Mouse (Mus musculus): ENCODE measurements at regions not wholly inside any gene's neighbourhood (a gene's known extent, or its start where the extent isn't known, plus 50 kb on each side); places are given as distances from the start of the nearest gene placed in this dataset.
A peak's percentile ranks its signal among the peaks of the same experiment; 100 is the strongest.

- no peak for DNase-seq
Observed at GRCm38 (mm10) chr16:15052389-15052923, 146.1 kb downstream of the Efcab1 start.

- DNase-seq: peak; percentile 19 to 26
Observed at GRCm38 (mm10) chr16:15052924-15053793, 146.8 kb downstream of the Efcab1 start.

GRCm38 (mm10) chr16:15053840-15054239, 147.4 kb downstream of the Efcab1 start:
- DNase-seq: no peak

GRCm38 (mm10) chr16:15054306-15055001, 148.0 kb downstream of the Efcab1 start:
- no peak for DNase-seq

- DNase-seq: no peak
Observed at GRCm38 (mm10) chr16:15055697-15056096, 149.3 kb downstream of the Efcab1 start.

GRCm38 (mm10) chr16:15070485-15070960, 164.1 kb downstream of the Efcab1 start:
- no peak for DNase-seq

- DNase-seq: no peak
Observed at GRCm38 (mm10) chr16:15074407-15074806, 168.0 kb downstream of the Efcab1 start.

GRCm38 (mm10) chr16:15083692-15084091, 177.3 kb downstream of the Efcab1 start:
- no peak for DNase-seq

GRCm38 (mm10) chr16:15084147-15084752, 177.8 kb downstream of the Efcab1 start:
- no peak for DNase-seq

- peak in 1 of 2 experiments; percentile 2 for DNase-seq
Observed at GRCm38 (mm10) chr16:15084753-15085728, 178.6 kb downstream of the Efcab1 start.

GRCm38 (mm10) chr16:15086556-15086955, 180.2 kb downstream of the Efcab1 start:
- no peak for DNase-seq

GRCm38 (mm10) chr16:15103938-15104337, 197.5 kb downstream of the Efcab1 start:
- DNase-seq: no peak

- no peak for DNase-seq
Observed at GRCm38 (mm10) chr16:15107234-15107633, 200.8 kb downstream of the Efcab1 start.

- DNase-seq: no peak
Observed at GRCm38 (mm10) chr16:15113131-15113530, 204.1 kb upstream of the Gm21897 start.

- no peak for DNase-seq
Observed at GRCm38 (mm10) chr16:15113989-15114556, 203.2 kb upstream of the Gm21897 start.

GRCm38 (mm10) chr16:15114574-15115230, 202.6 kb upstream of the Gm21897 start:
- DNase-seq: no peak

- DNase-seq: no peak
Observed at GRCm38 (mm10) chr16:15115386-15115785, 201.9 kb upstream of the Gm21897 start.

GRCm38 (mm10) chr16:15119799-15120198, 197.5 kb upstream of the Gm21897 start:
- DNase-seq: peak in 1 of 2 experiments; percentile 10

- DNase-seq: no peak
Observed at GRCm38 (mm10) chr16:15128996-15129395, 188.3 kb upstream of the Gm21897 start.

- DNase-seq: no peak
Observed at GRCm38 (mm10) chr16:15129806-15130205, 187.5 kb upstream of the Gm21897 start.

GRCm38 (mm10) chr16:15157852-15158251, 159.4 kb upstream of the Gm21897 start:
- no peak for DNase-seq

Measured in lung, adult 18-20 months (tissue).